Mouse (Mus musculus) liver, embryonic 13.5 days (tissue): Measurements from ENCODE around the gene Dpagt1. TPM values are rescaled to one million over a fixed set of nuclear protein-coding genes. Genes with fewer than 3 reads are reported as not detected.

Source experiments
- ATAC-seq: fragments of 200-750 bp; cut with Nextera tagmentation; 2 replicates; pipeline ENCODE4 v1.8.0; 2017; ENCODE audit warnings: low read depth, mild to moderate bottlenecking, moderate number of reproducible peaks, moderate library complexity
- DNase-seq: peaks from one replicate; pipeline ENCODE4 v3.0.0; 2022
- H3K27ac ChIP-seq: fragments of 300-500 bp; sonication (generic); 2 replicates; pipeline ENCODE4 v1.5.1; 2015; ENCODE audit warnings: moderate library complexity, mild to moderate bottlenecking, inconsistent platforms
- H3K27me3 ChIP-seq: fragments of 300-500 bp; sonication (generic); 2 replicates; pipeline ENCODE4 v1.6.1; 2015; ENCODE audit warnings: mild to moderate bottlenecking, inconsistent platforms
- H3K36me3 ChIP-seq: fragments of 300-500 bp; sonication (generic); 2 replicates; pipeline ENCODE4 v1.6.1; 2015; ENCODE audit warnings: mild to moderate bottlenecking, inconsistent platforms
- H3K4me1 ChIP-seq: fragments of 300-500 bp; sonication (generic); replicated peaks from 2 replicates; pipeline ENCODE4 v1.6.1; 2015; ENCODE audit warnings: inconsistent platforms
- H3K4me2 ChIP-seq: fragments of 300-500 bp; sonication (generic); 2 replicates; pipeline ENCODE4 v1.6.1; 2015; ENCODE audit warnings: inconsistent platforms, mild to moderate bottlenecking, moderate library complexity
- H3K4me3 ChIP-seq: fragments of 300-500 bp; sonication (generic); replicated peaks from 2 replicates; pipeline ENCODE4 v1.5.1; 2015; ENCODE audit warnings: mild to moderate bottlenecking, inconsistent platforms
- H3K9ac ChIP-seq: fragments of 300-500 bp; sonication (generic); 2 replicates; pipeline ENCODE4 v1.6.1; 2015; ENCODE audit warnings: mild to moderate bottlenecking, inconsistent platforms
- H3K9me3 ChIP-seq: fragments of 300-500 bp; sonication (generic); replicated peaks from 2 replicates; pipeline ENCODE4 v1.6.1; 2016; ENCODE audit warnings: inconsistent platforms
- WGBS: fragments of 180-500 bp; shearing (Covaris S2); methylation state at CpG from one replicate; pipeline ENCODE4 v1.1.7; 2015; ENCODE audit not compliant: insufficient replicate concordance; 5-methylcytosine and 5-hydroxymethylcytosine counted together
- polyA plus RNA-seq: library from polyadenylated mRNA; unstranded; fragments of >200 nt; fragmentation: Nextera tagmentation; extraction: Ambion mirVana; gene quantifications from 2 replicates; pipeline ENCODE4 v1.2.1, GENCODE M21; 2015

Gene Dpagt1
- polyA plus RNA-seq, 1 experiment from 2014 or later, result 20.7 TPM

- H3K4me1 ChIP-seq, result peaks cover 44% of the 10 kb centered on the region
- DNase-seq (no peak), ATAC-seq (no peak)
- H3K9me3 ChIP-seq, result no peaks in the 10 kb centered on the region
- H3K9ac ChIP-seq, result peak overlapping the region; percentile 97
- H3K4me3 ChIP-seq, result peak overlapping the region; percentile 80
- no peaks in the 10 kb centered on the region for H3K27me3 ChIP-seq
- peak overlapping the region; percentile 78 for H3K4me2 ChIP-seq
- 68% methylated on average over 1 of the region's 1 CpGs for WGBS
- peak overlapping the region; percentile 99 for H3K27ac ChIP-seq
- peaks cover 59% of the 10 kb centered on the region for H3K36me3 ChIP-seq
These were observed 16.8 kb downstream of the Dpagt1 start for GRCm38 (mm10) chr9:44342605-44343004.

GRCm38 (mm10) chr9:44343290-44343689 lies 17.5 kb downstream of the Dpagt1 start:
- 2% methylated on average over 6 of the region's 6 CpGs for WGBS
- Histone ChIP-seq H3K36me3 (peaks cover 59% of the 10 kb centered on the region), H3K27ac (peak overlapping the region; percentile 99), H3K9me3 (no peaks in the 10 kb centered on the region), H3K27me3 (no peaks in the 10 kb centered on the region), H3K4me1 (peaks cover 37% of the 10 kb centered on the region), H3K9ac (peak overlapping the region; percentile 97), H3K4me2 (peak overlapping the region; percentile 78), H3K4me3 (peak overlapping the region; percentile 80)
- DNase-seq (peak; percentile 84), ATAC-seq (peak; percentile 82)

- H3K9ac ChIP-seq, result peak within 1 kb of the TSS; percentile 97
- DNase-seq (peak; percentile 89), ATAC-seq (peak; percentile 79)
- peaks cover 59% of the 10 kb centered on the region for H3K36me3 ChIP-seq
- under 1% methylated on average over 39 of the region's 39 CpGs for WGBS
- peak within 1 kb of the TSS; percentile 80 for H3K4me3 ChIP-seq
- H3K27ac ChIP-seq, result peak within 1 kb of the TSS; percentile 99
- peak within 1 kb of the TSS; percentile 78 for H3K4me2 ChIP-seq
- H3K27me3 ChIP-seq, result no peaks in the 10 kb centered on the region
- H3K9me3 ChIP-seq, result no peaks in the 10 kb centered on the region; the same call in 1 of the 2 replicates
- H3K4me1 ChIP-seq, result peaks cover 35% of the 10 kb centered on the region
These were observed 18.1 kb downstream of the Dpagt1 start, which contains the start of gene Hmbs for GRCm38 (mm10) chr9:44343781-44344421. Gene Hmbs, minus strand, starts transcription at chr9:44344228.

DNA sequence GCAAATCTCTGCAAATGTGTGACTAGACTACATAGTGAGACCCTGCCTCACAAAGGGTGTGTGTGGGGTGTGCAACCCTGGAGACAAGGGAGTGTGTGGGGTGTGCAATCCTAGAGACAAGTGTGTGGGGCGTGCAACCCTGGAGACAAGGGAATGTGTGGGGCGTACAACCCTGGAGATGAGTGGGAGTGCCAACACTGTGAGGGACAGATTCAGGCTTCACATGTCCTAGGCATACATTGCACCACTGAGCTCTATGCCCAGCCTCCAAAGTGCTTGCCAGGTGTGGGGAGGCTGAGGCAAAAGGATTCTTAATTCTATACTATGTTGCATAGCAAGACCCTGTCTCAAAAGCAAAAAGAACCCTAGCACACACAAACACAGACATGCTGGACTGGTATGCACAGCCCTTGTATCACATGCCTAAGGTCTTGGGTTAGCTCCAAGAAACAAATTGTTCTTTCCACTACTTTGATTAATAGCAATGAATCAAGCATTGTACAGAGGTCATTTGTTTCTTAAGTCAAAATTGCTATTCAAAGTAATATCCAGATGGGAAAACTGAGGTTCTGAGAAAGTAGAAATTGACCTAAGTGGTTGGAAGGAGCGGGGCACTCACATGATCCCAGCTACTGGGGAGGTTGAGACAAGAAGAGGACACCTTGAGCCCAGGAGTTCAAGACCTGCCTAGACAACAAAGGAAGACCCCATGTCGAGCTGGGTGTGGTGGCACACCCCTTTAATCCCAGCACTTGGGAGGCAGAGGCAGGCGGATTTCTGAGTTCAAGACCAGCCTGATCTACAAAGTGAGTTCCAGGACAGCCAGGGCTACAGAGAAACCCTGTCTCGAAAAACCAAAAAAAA lies 20.0 kb downstream of the Dpagt1 start:
- Histone ChIP-seq H3K4me2 (no peak overlapping the region), H3K9me3 (no peaks in the 10 kb centered on the region; the same call in 1 of the 2 replicates), H3K4me3 (no peak overlapping the region), H3K27ac (peak overlapping the region; percentile 99; the same call in 1 of the 2 replicates), H3K36me3 (peaks cover 56% of the 10 kb centered on the region), H3K4me1 (peaks cover 25% of the 10 kb centered on the region), H3K9ac (peak overlapping the region; percentile 97), H3K27me3 (no peaks in the 10 kb centered on the region)
- 82% methylated on average over 6 of the region's 6 CpGs for WGBS
- ATAC-seq, result no peak
- no peak for DNase-seq

- Histone ChIP-seq H3K4me2 (no peak overlapping the region), H3K36me3 (peaks cover 60% of the 10 kb centered on the region), H3K9me3 (no peaks in the 10 kb centered on the region; the same call in 1 of the 2 replicates), H3K27me3 (no peaks in the 10 kb centered on the region), H3K9ac (no peak overlapping the region), H3K4me3 (no peak overlapping the region), H3K27ac (no peak overlapping the region), H3K4me1 (peaks cover 25% of the 10 kb centered on the region)
- ATAC-seq, result no peak
- no peak for DNase-seq
- WGBS, result 87% methylated on average over 9 of the region's 9 CpGs
These were observed 21.3 kb downstream of the Dpagt1 start for GRCm38 (mm10) chr9:44347166-44347565.

DNA sequence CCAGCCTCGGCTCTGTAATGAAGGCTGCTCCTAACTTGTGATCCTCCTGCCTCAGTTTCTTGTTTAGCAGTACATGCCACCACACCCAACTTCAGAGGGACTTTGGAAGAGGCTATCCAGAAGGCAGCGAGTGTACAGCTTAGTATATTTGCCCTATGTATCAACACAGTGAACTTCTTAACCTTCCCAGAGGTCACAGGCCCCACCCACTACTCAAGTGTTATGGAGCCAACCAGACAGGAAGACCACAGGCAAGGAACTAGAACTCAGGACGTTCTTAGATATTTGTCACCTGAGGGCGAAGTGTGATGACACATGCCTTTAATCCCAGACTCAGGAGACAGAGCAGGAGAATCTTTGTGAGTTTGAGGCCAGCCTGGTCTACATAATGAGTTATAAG lies 21.8 kb downstream of the Dpagt1 start:
- H3K27ac ChIP-seq, result no peak overlapping the region
- H3K4me1 ChIP-seq, result peaks cover 25% of the 10 kb centered on the region
- ATAC-seq (no peak), DNase-seq (no peak)
- no peak overlapping the region for H3K4me3 ChIP-seq
- H3K36me3 ChIP-seq, result peaks cover 65% of the 10 kb centered on the region
- 80% methylated on average over 4 of the region's 4 CpGs for WGBS
- H3K9ac ChIP-seq, result no peak overlapping the region
- H3K27me3 ChIP-seq, result no peaks in the 10 kb centered on the region
- H3K9me3 ChIP-seq, result no peaks in the 10 kb centered on the region; the same call in 1 of the 2 replicates
- H3K4me2 ChIP-seq, result no peak overlapping the region

GRCm38 (mm10) chr9:44348546-44348945 lies 22.7 kb downstream of the Dpagt1 start:
- H3K9ac ChIP-seq, result no peak overlapping the region
- peaks cover 21% of the 10 kb centered on the region for H3K4me1 ChIP-seq
- DNase-seq (no peak), ATAC-seq (no peak)
- no peak overlapping the region; the same call in 1 of the 2 replicates for H3K27ac ChIP-seq
- H3K9me3 ChIP-seq, result no peaks in the 10 kb centered on the region; the same call in 1 of the 2 replicates
- no peak overlapping the region for H3K4me2 ChIP-seq
- no peaks in the 10 kb centered on the region for H3K27me3 ChIP-seq
- H3K4me3 ChIP-seq, result no peak overlapping the region
- 89% methylated on average over 4 of the region's 4 CpGs for WGBS
- H3K36me3 ChIP-seq, result peaks cover 74% of the 10 kb centered on the region

- 83% methylated on average over 4 of the region's 4 CpGs for WGBS
- H3K27me3 ChIP-seq, result no peaks in the 10 kb centered on the region
- H3K4me1 ChIP-seq, result peaks cover 7% of the 10 kb centered on the region
- no peak overlapping the region for H3K27ac ChIP-seq
- no peak overlapping the region for H3K4me3 ChIP-seq
- H3K9me3 ChIP-seq, result no peaks in the 10 kb centered on the region; the same call in 1 of the 2 replicates
- ATAC-seq (no peak), DNase-seq (no peak)
- peaks cover 98% of the 10 kb centered on the region for H3K36me3 ChIP-seq
- no peak overlapping the region for H3K4me2 ChIP-seq
- no peak overlapping the region; the same call in 1 of the 2 replicates for H3K9ac ChIP-seq
These were observed 25.6 kb downstream of the Dpagt1 start for GRCm38 (mm10) chr9:44351396-44351795.

DNA sequence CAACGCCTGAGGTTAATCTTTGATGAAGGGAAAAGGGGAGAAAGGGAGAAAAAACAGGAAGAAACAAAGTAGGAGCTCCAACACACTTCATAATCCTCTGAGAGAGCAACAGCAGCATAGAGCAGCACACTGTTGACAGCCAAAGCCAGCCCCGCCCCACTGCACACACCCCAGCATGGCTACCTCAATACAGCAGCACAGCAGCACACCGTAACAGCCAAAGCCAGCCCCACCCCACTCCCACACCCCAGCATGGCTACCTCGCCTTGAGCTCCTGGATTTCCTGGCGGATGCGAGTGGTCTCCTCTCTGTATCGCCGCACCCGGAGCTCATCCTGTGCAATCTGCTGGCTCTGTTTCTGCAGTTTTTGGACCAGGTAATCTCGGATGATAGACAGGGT lies 26.5 kb downstream of the Dpagt1 start:
- H3K9ac ChIP-seq, result no peak overlapping the region
- peak; percentile 72 for ATAC-seq
- 82% methylated on average over 10 of the region's 10 CpGs for WGBS
- peaks cover 96% of the 10 kb centered on the region for H3K36me3 ChIP-seq
- no peaks in the 10 kb centered on the region for H3K27me3 ChIP-seq
- H3K9me3 ChIP-seq, result no peaks in the 10 kb centered on the region; the same call in 1 of the 2 replicates
- no peak overlapping the region for H3K4me3 ChIP-seq
- no peak for DNase-seq
- H3K4me2 ChIP-seq, result no peak overlapping the region
- H3K27ac ChIP-seq, result no peak overlapping the region
- H3K4me1 ChIP-seq, result peaks cover 14% of the 10 kb centered on the region

DNA sequence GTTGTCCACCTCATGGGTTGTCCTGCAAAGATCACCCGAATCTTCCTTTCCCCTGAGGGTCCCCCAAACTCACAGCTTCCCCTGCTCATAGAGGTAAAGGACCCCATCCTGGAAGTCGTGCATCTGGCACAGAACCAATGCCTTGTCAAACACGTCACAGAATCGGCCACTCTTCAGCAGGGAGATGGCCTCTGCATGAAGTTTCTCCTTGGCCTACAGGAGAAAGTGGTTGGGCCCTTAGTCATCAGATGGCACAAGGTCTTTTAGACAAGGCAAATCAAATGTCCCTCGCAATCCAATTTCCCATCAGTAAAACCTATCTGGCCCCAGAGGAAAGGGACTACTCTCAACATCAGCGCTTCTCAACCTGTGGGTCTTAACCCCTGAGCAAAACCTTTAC lies 27.3 kb downstream of the Dpagt1 start:
- Histone ChIP-seq H3K27me3 (no peaks in the 10 kb centered on the region), H3K4me2 (no peak overlapping the region), H3K9ac (peak overlapping the region; percentile 9; the same call in 1 of the 2 replicates), H3K4me1 (peaks cover 17% of the 10 kb centered on the region), H3K36me3 (peaks cover 94% of the 10 kb centered on the region), H3K27ac (no peak overlapping the region), H3K4me3 (no peak overlapping the region), H3K9me3 (no peaks in the 10 kb centered on the region; the same call in 1 of the 2 replicates)
- 88% methylated on average over 6 of the region's 6 CpGs for WGBS
- DNase-seq (no peak), ATAC-seq (no peak)

GRCm38 (mm10) chr9:44357207-44357606 lies 31.4 kb downstream of the Dpagt1 start:
- no peaks in the 10 kb centered on the region for H3K27me3 ChIP-seq
- H3K4me1 ChIP-seq, result peaks cover 27% of the 10 kb centered on the region
- ATAC-seq, result no peak
- 67% methylated on average over 4 of the region's 4 CpGs for WGBS
- H3K4me3 ChIP-seq, result no peak overlapping the region
- H3K9ac ChIP-seq, result 0 out of 2 replicates have a peak overlapping the region, but pooled peaks have one; percentile 29
- H3K4me2 ChIP-seq, result no peak overlapping the region
- H3K36me3 ChIP-seq, result peaks cover 72% of the 10 kb centered on the region
- H3K9me3 ChIP-seq, result no peaks in the 10 kb centered on the region
- no peak for DNase-seq
- no peak overlapping the region; the same call in 1 of the 2 replicates for H3K27ac ChIP-seq
